Mouse (Mus musculus): ENCODE results near the gene Cckbr. TPM values are rescaled to one million over a fixed set of nuclear protein-coding genes. Genes with fewer than 3 reads are reported as not detected.

Gene Cckbr
- polyA plus RNA-seq, 1 experiment = 3.0 TPM

- no peak for DNase-seq (ENCODE audit: low read depth)
- TF ChIP-seq CTCF (IDR thresholded peaks at IDR 0.05; ENCODE audit: borderline replicate concordance, extremely low read depth, insufficient read depth, insufficient read length) (no peak), POLR2A (IDR thresholded peaks at IDR 0.05; ENCODE audit: borderline replicate concordance, extremely low read depth, insufficient read depth, insufficient read length, poor library complexity, severe bottlenecking) (no peak)
Observed at GRCm38 (mm10) chr7:105406322-105406721, 19.2 kb upstream of the Cckbr start.

GRCm38 (mm10) chr7:105411874-105412632 lies 13.5 kb upstream of the Cckbr start:
- TF ChIP-seq CTCF (IDR thresholded peaks at IDR 0.05; ENCODE audit: borderline replicate concordance, extremely low read depth, insufficient read depth, insufficient read length) = peak; percentile 94
- peak; percentile 73 for DNase-seq (ENCODE audit: low read depth)

GRCm38 (mm10) chr7:105414385-105414784 lies 11.1 kb upstream of the Cckbr start:
- DNase-seq (ENCODE audit: low read depth) = no peak
- TF ChIP-seq CTCF (IDR thresholded peaks at IDR 0.05; ENCODE audit: borderline replicate concordance, extremely low read depth, insufficient read depth, insufficient read length) (no peak), POLR2A (IDR thresholded peaks at IDR 0.05; ENCODE audit: borderline replicate concordance, extremely low read depth, insufficient read depth, insufficient read length, poor library complexity, severe bottlenecking) (no peak)

GRCm38 (mm10) chr7:105416529-105416928 lies 9.0 kb upstream of the Cckbr start:
- TF ChIP-seq CTCF (IDR thresholded peaks at IDR 0.05; ENCODE audit: borderline replicate concordance, extremely low read depth, insufficient read depth, insufficient read length) (no peak), POLR2A (IDR thresholded peaks at IDR 0.05; ENCODE audit: borderline replicate concordance, extremely low read depth, insufficient read depth, insufficient read length, poor library complexity, severe bottlenecking) (no peak)
- no peak for DNase-seq (ENCODE audit: low read depth)

- peak; percentile 15 for DNase-seq (ENCODE audit: low read depth)
- TF ChIP-seq CTCF (IDR thresholded peaks at IDR 0.05; ENCODE audit: borderline replicate concordance, extremely low read depth, insufficient read depth, insufficient read length) (no peak), POLR2A (IDR thresholded peaks at IDR 0.05; ENCODE audit: borderline replicate concordance, extremely low read depth, insufficient read depth, insufficient read length, poor library complexity, severe bottlenecking) (no peak)
Observed at GRCm38 (mm10) chr7:105418106-105418505, 7.4 kb upstream of the Cckbr start.

GRCm38 (mm10) chr7:105420903-105421302 lies 4.6 kb upstream of the Cckbr start:
- DNase-seq (ENCODE audit: low read depth) = no peak
- TF ChIP-seq CTCF (IDR thresholded peaks at IDR 0.05; ENCODE audit: borderline replicate concordance, extremely low read depth, insufficient read depth, insufficient read length) = no peak
- TF ChIP-seq POLR2A (IDR thresholded peaks at IDR 0.05; ENCODE audit: borderline replicate concordance, extremely low read depth, insufficient read depth, insufficient read length, poor library complexity, severe bottlenecking) = no peak

GRCm38 (mm10) chr7:105424368-105424767 lies 1.2 kb upstream of the Cckbr start:
- DNase-seq (ENCODE audit: low read depth) = no peak
- TF ChIP-seq CTCF (IDR thresholded peaks at IDR 0.05; ENCODE audit: borderline replicate concordance, extremely low read depth, insufficient read depth, insufficient read length) = no peak
- TF ChIP-seq POLR2A (IDR thresholded peaks at IDR 0.05; ENCODE audit: borderline replicate concordance, extremely low read depth, insufficient read depth, insufficient read length, poor library complexity, severe bottlenecking) = no peak

GRCm38 (mm10) chr7:105426051-105426450 lies 520 bp downstream of the Cckbr start:
- DNase-seq (ENCODE audit: low read depth) = no peak
- no peak for TF ChIP-seq CTCF (IDR thresholded peaks at IDR 0.05; ENCODE audit: borderline replicate concordance, extremely low read depth, insufficient read depth, insufficient read length)
- no peak for TF ChIP-seq POLR2A (IDR thresholded peaks at IDR 0.05; ENCODE audit: borderline replicate concordance, extremely low read depth, insufficient read depth, insufficient read length, poor library complexity, severe bottlenecking)

GRCm38 (mm10) chr7:105432058-105432457 lies 6.5 kb downstream of the Cckbr start:
- no peak for TF ChIP-seq CTCF (IDR thresholded peaks at IDR 0.05; ENCODE audit: borderline replicate concordance, extremely low read depth, insufficient read depth, insufficient read length)
- no peak for TF ChIP-seq POLR2A (IDR thresholded peaks at IDR 0.05; ENCODE audit: borderline replicate concordance, extremely low read depth, insufficient read depth, insufficient read length, poor library complexity, severe bottlenecking)
- no peak for DNase-seq (ENCODE audit: low read depth)

- TF ChIP-seq POLR2A (IDR thresholded peaks at IDR 0.05; ENCODE audit: borderline replicate concordance, extremely low read depth, insufficient read depth, insufficient read length, poor library complexity, severe bottlenecking) (no peak), CTCF (IDR thresholded peaks at IDR 0.05; ENCODE audit: borderline replicate concordance, extremely low read depth, insufficient read depth, insufficient read length) (no peak)
- DNase-seq (ENCODE audit: low read depth) = no peak
Observed at GRCm38 (mm10) chr7:105433859-105434258, 8.3 kb downstream of the Cckbr start.

- TF ChIP-seq CTCF (IDR thresholded peaks at IDR 0.05; ENCODE audit: borderline replicate concordance, extremely low read depth, insufficient read depth, insufficient read length) = no peak
- no peak for TF ChIP-seq POLR2A (IDR thresholded peaks at IDR 0.05; ENCODE audit: borderline replicate concordance, extremely low read depth, insufficient read depth, insufficient read length, poor library complexity, severe bottlenecking)
- no peak for DNase-seq (ENCODE audit: low read depth)
Observed at GRCm38 (mm10) chr7:105434798-105435197, 9.3 kb downstream of the Cckbr start.

All from brain, embryonic 14.5 days (tissue).